Mouse (Mus musculus) intestine, embryonic 16.5 days (tissue): ENCODE measurements around the gene Rerg. TPM values are rescaled to one million over a fixed set of nuclear protein-coding genes. Genes with fewer than 3 reads are reported as not detected.
A peak's percentile ranks its signal among the peaks of the same experiment; 100 is the strongest.

Experiments used
- ATAC-seq: fragments of 200-750 bp; cut with Nextera tagmentation; 2 replicates; pipeline ENCODE4 v1.8.0; 2017; ENCODE audit warnings: moderate TSS enrichment, moderate library complexity
- H3K27ac ChIP-seq: fragments of 300-500 bp; sonication (generic); 2 replicates; pipeline ENCODE4 v1.5.1; 2014; ENCODE audit warnings: mild to moderate bottlenecking, low read length
- H3K27me3 ChIP-seq: fragments of 300-500 bp; sonication (generic); replicated peaks from 2 replicates; pipeline ENCODE4 v1.6.1; 2014; ENCODE audit warnings: low read length, control low read depth, mixed read lengths; ENCODE audit not compliant: control insufficient read depth, insufficient read depth
- H3K36me3 ChIP-seq: fragments of 300-500 bp; sonication (generic); 2 replicates; pipeline ENCODE4 v1.6.1; 2014; ENCODE audit warnings: low read length, control low read depth; ENCODE audit not compliant: control insufficient read depth, insufficient read depth
- H3K4me1 ChIP-seq: fragments of 300-500 bp; sonication (generic); 2 replicates; pipeline ENCODE4 v1.6.1; 2014; ENCODE audit warnings: low read length, control low read depth, mixed read lengths; ENCODE audit not compliant: control insufficient read depth, insufficient read depth
- H3K4me2 ChIP-seq: fragments of 300-500 bp; sonication (generic); 2 replicates; pipeline ENCODE4 v1.6.1; 2014; ENCODE audit warnings: low read depth, low read length, control low read depth
- H3K4me3 ChIP-seq: fragments of 300-500 bp; sonication (generic); 2 replicates; pipeline ENCODE4 v1.5.1; 2014; ENCODE audit warnings: mild to moderate bottlenecking, low read length
- H3K9ac ChIP-seq: fragments of 300-500 bp; sonication (generic); 2 replicates; pipeline ENCODE4 v1.6.1; 2014; ENCODE audit warnings: low read depth, low read length
- H3K9me3 ChIP-seq: fragments of 300-500 bp; sonication (generic); 2 replicates; pipeline ENCODE4 v1.6.1; 2016; ENCODE audit warnings: low read length, control low read depth; ENCODE audit not compliant: control insufficient read depth
- WGBS: fragments of 180-500 bp; shearing (Covaris S2); extraction: QIAGEN DNeasy Blood & Tissue Kit; methylation state at CpG from one replicate; pipeline ENCODE4 v1.1.7; 2014; 5-methylcytosine and 5-hydroxymethylcytosine counted together
- polyA plus RNA-seq: library from polyadenylated mRNA; unstranded; fragments of >200 nt; fragmentation: Nextera tagmentation; extraction: Ambion mirVana; gene quantifications from 2 replicates; pipeline ENCODE4 v1.2.1, GENCODE M21; 2015

Gene Rerg
- polyA plus RNA-seq, 1 experiment from 2014 or later: 18.2 TPM

GRCm38 (mm10) chr6:137025461-137025860 is 144.8 kb downstream of the Rerg start:
- H3K4me3 ChIP-seq: no peak overlapping the region
- H3K36me3 ChIP-seq: no peaks in the 10 kb centered on the region
- no peak overlapping the region for H3K4me2 ChIP-seq
- 0 out of 2 replicates have a peak, but pooled peaks have one; percentile 40 for ATAC-seq
- WGBS: 59% methylated on average over 5 of the region's 5 CpGs
- no peaks in the 10 kb centered on the region for H3K27me3 ChIP-seq
- H3K27ac ChIP-seq: no peak overlapping the region
- H3K9ac ChIP-seq: no peak overlapping the region
- H3K4me1 ChIP-seq: peaks cover 5% of the 10 kb centered on the region
- H3K9me3 ChIP-seq: no peaks in the 10 kb centered on the region

DNA sequence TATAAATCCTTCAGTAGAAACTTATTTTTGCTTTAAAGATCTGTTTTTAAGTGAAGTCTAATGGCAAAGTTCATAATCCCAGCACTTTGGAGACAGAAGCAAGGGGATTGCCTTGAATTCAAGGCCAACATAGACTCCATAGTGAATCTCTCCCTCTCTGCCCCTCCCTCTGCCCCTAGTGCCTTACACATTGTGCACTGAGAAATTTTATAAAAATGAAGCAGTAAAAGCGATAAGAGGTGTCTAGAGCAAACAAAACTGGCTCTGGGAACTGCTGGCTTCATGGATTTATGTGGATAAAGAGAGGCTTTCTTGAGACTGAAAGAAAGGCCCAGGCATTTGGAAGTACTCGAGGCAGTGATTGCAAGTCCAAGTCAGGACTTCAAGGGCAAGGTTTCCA is 145.8 kb downstream of the Rerg start:
- H3K4me3 ChIP-seq: no peak overlapping the region
- no peaks in the 10 kb centered on the region for H3K36me3 ChIP-seq
- H3K9me3 ChIP-seq: no peaks in the 10 kb centered on the region
- H3K4me2 ChIP-seq: no peak overlapping the region
- ATAC-seq: peak; percentile 69; the same call in 1 of the 2 replicates
- H3K9ac ChIP-seq: no peak overlapping the region
- peak overlapping the region; percentile 45; the same call in 1 of the 2 replicates for H3K27ac ChIP-seq
- WGBS: 60% methylated on average over 2 of the region's 2 CpGs
- peaks cover 5% of the 10 kb centered on the region for H3K4me1 ChIP-seq
- H3K27me3 ChIP-seq: no peaks in the 10 kb centered on the region

DNA sequence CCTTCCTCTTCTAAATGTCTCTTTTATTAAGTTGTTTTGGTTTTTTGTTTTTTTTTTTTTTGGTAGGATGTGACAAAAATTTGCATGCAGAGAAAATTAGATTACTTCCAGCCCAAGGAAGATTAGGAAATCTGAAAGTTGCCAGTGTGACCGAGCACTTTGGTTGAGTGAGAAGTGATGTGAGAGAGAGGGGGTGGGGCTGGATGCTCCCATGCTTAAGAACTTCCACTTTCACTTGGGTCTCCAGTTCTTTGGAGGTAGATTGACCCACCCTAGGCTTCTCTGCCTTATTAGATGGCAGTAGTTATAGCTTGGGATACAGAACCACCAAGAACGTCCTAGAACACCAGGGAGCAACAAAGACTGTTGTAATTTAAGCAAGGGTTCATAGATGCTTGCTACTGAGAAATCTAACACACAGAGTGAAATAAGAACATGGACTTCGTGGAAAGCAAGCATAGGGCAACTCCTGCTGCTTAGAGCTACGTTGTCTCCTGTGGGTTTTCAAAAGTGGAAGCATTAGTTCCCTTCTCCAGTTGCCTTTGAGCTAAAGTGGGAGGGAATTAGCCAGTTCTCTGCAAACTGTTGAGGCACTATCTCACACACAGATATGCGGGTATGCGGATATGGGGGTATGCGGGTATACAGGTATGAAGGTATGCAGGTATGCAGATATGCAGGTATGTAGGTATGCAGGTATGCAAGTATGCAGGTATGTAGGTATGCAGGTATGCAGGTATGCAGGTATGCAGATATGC is 152.9 kb downstream of the Rerg start:
- H3K4me1 ChIP-seq: no peaks in the 10 kb centered on the region
- no peaks in the 10 kb centered on the region for H3K27me3 ChIP-seq
- 83% methylated on average over 7 of the region's 7 CpGs for WGBS
- no peak overlapping the region for H3K27ac ChIP-seq
- no peak overlapping the region for H3K9ac ChIP-seq
- no peak for ATAC-seq
- no peaks in the 10 kb centered on the region for H3K9me3 ChIP-seq
- H3K36me3 ChIP-seq: no peaks in the 10 kb centered on the region
- no peak overlapping the region for H3K4me2 ChIP-seq
- H3K4me3 ChIP-seq: no peak overlapping the region

DNA sequence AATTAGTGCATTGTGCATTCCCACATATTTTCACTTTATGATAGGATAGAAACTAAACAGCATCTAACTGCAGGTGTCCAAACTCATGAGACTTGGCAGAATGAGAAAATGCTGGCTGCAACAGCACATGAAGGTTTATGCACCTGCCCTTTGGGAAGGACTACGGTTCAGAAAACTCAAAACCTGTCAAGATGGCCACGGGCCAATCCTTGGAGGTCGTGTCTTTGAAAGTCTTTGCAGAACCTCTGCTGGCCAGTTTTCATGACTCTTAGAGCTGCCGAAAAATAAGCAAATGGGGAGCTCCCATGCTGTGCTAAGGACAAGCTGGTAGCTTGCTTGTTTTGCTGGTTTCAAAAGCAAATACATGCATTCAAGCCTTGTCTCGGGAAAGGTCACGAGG is 156.0 kb downstream of the Rerg start:
- 80% methylated on average over 6 of the region's 6 CpGs for WGBS
- H3K27me3 ChIP-seq: no peaks in the 10 kb centered on the region
- ATAC-seq: no peak
- H3K4me2 ChIP-seq: no peak overlapping the region
- no peak overlapping the region for H3K9ac ChIP-seq
- no peaks in the 10 kb centered on the region for H3K36me3 ChIP-seq
- no peaks in the 10 kb centered on the region for H3K9me3 ChIP-seq
- H3K27ac ChIP-seq: no peak overlapping the region
- no peak overlapping the region for H3K4me3 ChIP-seq
- no peaks in the 10 kb centered on the region for H3K4me1 ChIP-seq

DNA sequence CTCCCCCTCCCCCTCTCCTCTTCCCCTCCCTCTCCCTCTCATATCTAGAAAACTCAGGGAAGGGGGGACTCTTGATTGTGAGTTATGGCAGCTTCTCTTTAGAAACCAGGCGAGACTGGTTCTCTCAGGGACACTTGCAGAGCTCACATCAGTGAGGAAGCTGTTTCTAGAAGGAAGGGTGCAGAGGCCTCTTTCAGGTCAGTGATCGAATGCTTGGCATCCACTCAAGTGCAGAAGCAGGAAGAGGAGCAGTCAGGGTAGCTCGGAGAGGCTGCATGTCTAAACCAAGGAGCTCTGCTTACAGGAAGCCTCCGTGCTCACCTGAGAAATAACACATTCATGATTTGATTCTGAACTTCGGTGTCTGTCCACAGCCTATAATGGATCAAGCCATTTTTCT is 159.1 kb downstream of the Rerg start:
- H3K9me3 ChIP-seq: no peaks in the 10 kb centered on the region
- 71% methylated on average over 5 of the region's 5 CpGs for WGBS
- H3K4me3 ChIP-seq: no peak overlapping the region
- H3K4me2 ChIP-seq: no peak overlapping the region
- no peak overlapping the region for H3K9ac ChIP-seq
- H3K4me1 ChIP-seq: no peaks in the 10 kb centered on the region
- no peak for ATAC-seq
- H3K36me3 ChIP-seq: no peaks in the 10 kb centered on the region
- no peak overlapping the region for H3K27ac ChIP-seq
- H3K27me3 ChIP-seq: no peaks in the 10 kb centered on the region

Other genes with a start within 250 kb of the Rerg start
- 23.9 and 28.7 TPM in 2 replicates for gene Erp27, start 248.3 kb downstream of the Rerg start, polyA plus RNA-seq
- gene Pde6h, start 246.7 kb downstream of the Rerg start, polyA plus RNA-seq: 0.40 TPM in 1 of 2 replicates, not detected in the other
- 42.1 and 44.0 TPM in 2 replicates for gene Arhgdib, start 228.6 kb downstream of the Rerg start, polyA plus RNA-seq
- 1.8 and 2.3 TPM in 2 replicates for gene Ptpro, start 81.8 kb upstream of the Rerg start, polyA plus RNA-seq